23 mouse cellular contexts compared by ENCODE assay signal in the genomic region with DNA sequence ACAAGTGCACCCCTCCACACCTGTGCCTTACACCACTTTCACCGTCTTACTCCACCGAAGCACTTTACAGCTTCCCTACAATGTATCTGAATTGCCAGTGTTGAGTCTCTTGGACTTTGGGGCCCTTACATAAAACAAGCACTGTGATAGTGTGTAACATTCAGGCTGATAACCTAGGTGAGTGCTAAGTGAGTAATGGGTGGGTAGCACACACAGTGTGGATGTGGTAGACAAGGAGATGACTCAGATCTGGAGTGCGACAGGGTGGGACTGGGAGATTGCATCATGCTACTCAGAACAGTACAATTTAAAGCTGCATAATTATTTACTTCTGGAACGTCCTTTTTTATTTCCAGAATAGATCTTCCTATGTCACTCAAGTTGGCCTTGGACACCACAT. TPM values are rescaled to one million over a fixed set of nuclear protein-coding genes. Genes with fewer than 3 reads are reported as not detected.
A peak's percentile ranks its signal among the peaks of the same experiment; 100 is the strongest.
DNase-seq lines count a peak whose midpoint lies in the region; ATAC-seq and TF ChIP-seq lines count a peak whose summit lies in the region.
"Had no signal": no experiment of that assay in that cellular context is flagged by ENCODE, and none has a peak within 500 bp of the region (broad histone marks: within the 10 kb centered on the region; RNA-seq: fewer than 3 reads in every experiment).

No protein-coding gene starts in this region.

- H3K79me2 ChIP-seq in heart, adult 2 months (replicated peaks; ENCODE audit: control insufficient read depth, insufficient read depth, low read length) = no peaks in the 10 kb centered on the region

- ATAC-seq in intestine, embryonic 16.5 days = peak; percentile 95
- ATAC-seq in stomach, embryonic 16.5 days (ENCODE audit: insufficient read depth, low FRiP score) = peak; percentile 85
- ATAC-seq: forebrain, postnatal 0 days; liver, postnatal 0 days; midbrain, embryonic 16.5 days had no signal

- no peak for TF ChIP-seq POLR2A in heart, adult 2 months (IDR thresholded peaks at IDR 0.05; ENCODE audit: insufficient read depth, low read depth, low read length)

- no peak overlapping the region for H3K9ac ChIP-seq in heart, adult 2 months (ENCODE audit: low read depth, low read length)
- H3K9ac ChIP-seq in intestine, embryonic 16.5 days (ENCODE audit: low read depth, low read length) = no peak overlapping the region
- no peak overlapping the region for H3K9ac ChIP-seq in stomach, embryonic 16.5 days (ENCODE audit: low read length)
- H3K9ac ChIP-seq: embryonic facial prominence, embryonic 13.5 days; forebrain, postnatal 0 days; heart, embryonic 12.5 days; hindbrain, embryonic 14.5 days; limb, embryonic 15.5 days; liver, postnatal 0 days; neural tube, embryonic 12.5 days had no signal

- no peak overlapping the region for H3K27ac ChIP-seq in heart, adult 2 months
- no peak overlapping the region for H3K27ac ChIP-seq in intestine, embryonic 16.5 days (ENCODE audit: low read length)
- peak overlapping the region; percentile 34; the same call in 1 of the 2 replicates for H3K27ac ChIP-seq in stomach, embryonic 16.5 days (ENCODE audit: low read length)
- H3K27ac ChIP-seq: embryonic facial prominence, embryonic 13.5 days; hindbrain, embryonic 14.5 days; limb, embryonic 15.5 days; neural tube, embryonic 12.5 days had no signal

- H3K4me3 ChIP-seq in heart, adult 2 months = no peak overlapping the region
- H3K4me3 ChIP-seq in intestine, embryonic 16.5 days (ENCODE audit: low read length) = no peak overlapping the region
- no peak overlapping the region for H3K4me3 ChIP-seq in stomach, embryonic 16.5 days (replicated peaks; ENCODE audit: low read length)
- H3K4me3 ChIP-seq: embryonic facial prominence, embryonic 13.5 days; heart, embryonic 12.5 days; limb, embryonic 15.5 days; neural tube, embryonic 12.5 days had no signal

- no peak overlapping the region for H3K4me2 ChIP-seq in intestine, embryonic 16.5 days (ENCODE audit: low read depth, low read length)
- H3K4me2 ChIP-seq in stomach, embryonic 16.5 days (ENCODE audit: low read depth, low read length) = no peak overlapping the region
- H3K4me2 ChIP-seq: embryonic facial prominence, embryonic 13.5 days; heart, embryonic 12.5 days; hindbrain, embryonic 14.5 days; limb, embryonic 15.5 days; neural tube, embryonic 12.5 days had no signal

- H3K4me1 ChIP-seq in heart, adult 2 months (ENCODE audit: control insufficient read depth, insufficient read depth, low read length) = peaks cover 4% of the 10 kb centered on the region
- peaks cover 17% of the 10 kb centered on the region for H3K4me1 ChIP-seq in intestine, embryonic 16.5 days (ENCODE audit: control insufficient read depth, insufficient read depth, low read length)
- peaks cover 14% of the 10 kb centered on the region for H3K4me1 ChIP-seq in stomach, embryonic 16.5 days (ENCODE audit: control insufficient read depth, insufficient read depth, low read length)
- H3K4me1 ChIP-seq: heart, embryonic 12.5 days; neural tube, embryonic 12.5 days had no signal

- WGBS in heart, adult 2 months = 68% methylated on average over 4 of the region's 4 CpGs
- WGBS in intestine, embryonic 16.5 days = 61% methylated on average over 4 of the region's 4 CpGs
- 73% methylated on average over 4 of the region's 4 CpGs for WGBS in stomach, embryonic 16.5 days

- no peaks in the 10 kb centered on the region for H3K9me3 ChIP-seq in intestine, embryonic 16.5 days (ENCODE audit: control insufficient read depth, low read length)
- H3K9me3 ChIP-seq in stomach, embryonic 16.5 days (replicated peaks; ENCODE audit: control insufficient read depth, low read length) = no peaks in the 10 kb centered on the region
- H3K9me3 ChIP-seq: embryonic facial prominence, embryonic 13.5 days; heart, embryonic 12.5 days; limb, embryonic 15.5 days; neural tube, embryonic 12.5 days had no signal

- no peak for TF ChIP-seq EP300 in heart, adult 2 months (IDR thresholded peaks at IDR 0.05; ENCODE audit: insufficient read depth, low read depth, low read length)

- DNase-seq in heart, adult 11 months = peak; percentile 88
- DNase-seq in heart, adult 2 months = no peak
- peak; percentile 70 for DNase-seq in brain, adult 2 months (ENCODE audit: low read depth, low spot score)
- no peak for DNase-seq in cerebellum, postnatal 4 days (ENCODE audit: low spot score in 2 of 2)
- DNase-seq in embryo, embryonic 11 days = no peak
- no peak for DNase-seq in right cerebral cortex, adult 2 months (ENCODE audit: low spot score in 2 of 2)
- DNase-seq: B cell, adult 2 months; cerebellum, postnatal 25 days; forebrain, postnatal 0 days; gastrocnemius, postnatal 25 days; kidney, adult 8-10 months; kidney, postnatal 25 days; liver, postnatal 0 days; right cerebral cortex, postnatal 14 days; thymus, postnatal 14 days had no signal

- intact Hi-C loops in heart, adult 2 months (cut with DNase I) = loop anchor here (5.0 kb wide), 1 partner anchor 38 kb away; no protein-coding TSS in a partner anchor

- no peaks in the 10 kb centered on the region for H3K27me3 ChIP-seq in heart, adult 2 months (ENCODE audit: control insufficient read depth, insufficient read depth, low read length)
- no peaks in the 10 kb centered on the region for H3K27me3 ChIP-seq in intestine, embryonic 16.5 days (replicated peaks; ENCODE audit: control insufficient read depth, insufficient read depth, low read length)
- H3K27me3 ChIP-seq in stomach, embryonic 16.5 days (ENCODE audit: control insufficient read depth, insufficient read depth, low read length) = no peaks in the 10 kb centered on the region
- H3K27me3 ChIP-seq: embryonic facial prominence, embryonic 13.5 days; limb, embryonic 15.5 days; neural tube, embryonic 12.5 days had no signal

- TF ChIP-seq CTCF in heart, adult 2 months (IDR thresholded peaks at IDR 0.05) = no peak

- H3K36me3 ChIP-seq in heart, adult 2 months (ENCODE audit: control insufficient read depth, insufficient read depth, low read length) = no peaks in the 10 kb centered on the region
- H3K36me3 ChIP-seq in intestine, embryonic 16.5 days (ENCODE audit: control insufficient read depth, insufficient read depth, low read length) = no peaks in the 10 kb centered on the region
- no peaks in the 10 kb centered on the region for H3K36me3 ChIP-seq in stomach, embryonic 16.5 days (ENCODE audit: control insufficient read depth, insufficient read depth, low read length)
- H3K36me3 ChIP-seq: embryonic facial prominence, embryonic 13.5 days; heart, embryonic 12.5 days; limb, embryonic 15.5 days; neural tube, embryonic 12.5 days had no signal

RNA-seq across cellular contexts. Expression of a gene that starts 45.0 kb away (rescaled TPM):
- 10 to 100 TPM; 11.6 to 11.7 TPM for total RNA-seq in heart, adult 2 months (2021)
- polyA plus RNA-seq in heart, adult 2 months (2012; rRNA removed) = 12.4 and 15.7 TPM in 2 replicates
- 13.4 and 13.9 TPM in 2 replicates for polyA plus RNA-seq in intestine, embryonic 16.5 days (2015; fragmentation: Nextera tagmentation; extraction: Ambion mirVana)
- 18.2 and 22.2 TPM in 2 replicates for polyA plus RNA-seq in stomach, embryonic 16.5 days (2015; fragmentation: Nextera tagmentation; extraction: Ambion mirVana)

Comparison
In these comparisons a context has a peak if more than half of its experiments do, and no peak if none do; other contexts are left out.
1. DNase-seq: peak in heart, adult 11 months (single experiment) and brain, adult 2 months (single experiment); none in heart, adult 2 months (0 of 2), cerebellum, postnatal 4 days (0 of 2), embryo, embryonic 11 days (single experiment) and right cerebral cortex, adult 2 months (0 of 2).